Mouse (Mus musculus): ENCODE results near the gene Gp6. TPM values are rescaled to one million over a fixed set of nuclear protein-coding genes. Genes with fewer than 3 reads are reported as not detected.

Gene Gp6
- 0.10 and 0.14 TPM in 2 replicates for polyA plus RNA-seq (2012; rRNA removed)

DNA sequence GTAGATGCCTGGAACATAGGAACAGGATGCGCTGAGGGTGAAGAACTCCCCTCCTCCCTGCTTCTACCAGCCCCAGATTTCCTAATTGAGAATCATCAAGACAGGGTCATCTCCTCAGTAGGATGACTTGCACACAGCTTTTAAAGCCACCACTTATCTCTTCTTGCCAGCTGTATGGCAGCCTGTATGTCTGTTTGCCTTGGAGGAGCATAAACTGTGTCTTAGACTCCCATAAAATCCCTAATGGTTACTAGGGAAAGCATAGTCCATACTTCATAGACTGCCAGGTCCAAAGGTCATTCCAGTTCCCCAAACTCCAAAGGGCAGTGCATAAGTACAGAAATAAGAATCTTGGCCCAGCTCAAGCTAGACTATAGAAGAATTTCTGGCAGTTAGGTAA is at the start of gene Gp6:
Gp6 (minus strand) TSS at position 15 of the 400 bp plus-strand sequence.

GRCm38 (mm10) chr7:4445216-4445791 is 47.8 kb upstream of the Gp6 start, which contains the start of gene Rdh13:
Rdh13 (minus strand) TSS chr7:4445649.

GRCm38 (mm10) chr7:4337509-4337908 is 60.0 kb downstream of the Gp6 start, which contains the start of gene Ncr1:
Ncr1 (plus strand) TSS chr7:4337724.

Other genes with a start within 250 kb of the Gp6 start
- gene Leng9, start 247.4 kb downstream of the Gp6 start, polyA plus RNA-seq (2012; rRNA removed) = 63.8 and 67.8 TPM in 2 replicates
- gene Cdc42ep5, start 232.9 kb downstream of the Gp6 start, polyA plus RNA-seq (2012; rRNA removed) = 466 and 548 TPM in 2 replicates
- gene Lilra5, start 160.0 kb downstream of the Gp6 start, polyA plus RNA-seq (2012; rRNA removed) = 0.26 and 0.30 TPM in 2 replicates
- gene Ncr1, start 60.0 kb downstream of the Gp6 start, polyA plus RNA-seq (2012; rRNA removed) = 0.09 and 0.12 TPM in 2 replicates
- gene Rdh13, start 47.9 kb upstream of the Gp6 start, polyA plus RNA-seq (2012; rRNA removed) = 19.8 and 32.5 TPM in 2 replicates
- gene Eps8l1, start 62.9 kb upstream of the Gp6 start, polyA plus RNA-seq (2012; rRNA removed) = 5.4 and 5.8 TPM in 2 replicates
- 115 and 125 TPM in 2 replicates for gene Ppp1r12c, start 103.9 kb upstream of the Gp6 start, polyA plus RNA-seq (2012; rRNA removed)
- 0.74 and 0.75 TPM in 2 replicates for gene Tnnt1, start 118.6 kb upstream of the Gp6 start, polyA plus RNA-seq (2012; rRNA removed)
- gene Tnni3, start 126.5 kb upstream of the Gp6 start, polyA plus RNA-seq (2012; rRNA removed) = 1.6 and 1.9 TPM in 2 replicates
- 2.7 and 2.8 TPM in 2 replicates for gene Dnaaf3, start 134.7 kb upstream of the Gp6 start, polyA plus RNA-seq (2012; rRNA removed)
- 11.2 and 12.5 TPM in 2 replicates for gene Syt5, start 149.8 kb upstream of the Gp6 start, polyA plus RNA-seq (2012; rRNA removed)
- gene Ptprh, start 206.3 kb upstream of the Gp6 start, polyA plus RNA-seq (2012; rRNA removed) = 58.9 and 64.2 TPM in 2 replicates
- gene Tmem86b, start 233.7 kb upstream of the Gp6 start, polyA plus RNA-seq (2012; rRNA removed) = 11.1 and 15.0 TPM in 2 replicates

Measured in colon, adult 2 months (tissue).